Mouse (Mus musculus): Measurements from ENCODE around the gene Hoga1.

DNA sequence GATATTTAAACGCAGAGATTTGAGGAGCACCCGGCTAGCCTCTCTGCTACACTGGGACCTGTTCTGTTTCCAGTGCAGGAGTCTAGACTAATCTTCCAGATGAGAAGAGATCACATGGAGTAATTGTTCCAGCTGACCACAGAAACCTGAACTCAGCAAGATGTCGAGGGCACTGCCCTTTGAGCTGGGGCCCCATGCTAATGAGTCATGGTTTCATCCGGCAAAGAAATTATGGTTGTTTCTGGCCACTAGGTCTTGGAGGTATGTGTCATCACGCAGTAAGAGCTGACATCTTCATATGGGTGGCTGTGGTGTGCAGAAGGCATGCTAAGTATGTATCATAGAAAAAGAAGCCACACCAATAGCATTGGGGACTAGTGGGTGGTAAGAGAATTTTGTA lies 34.5 kb downstream of the Hoga1 start:
- TF ChIP-seq GATA1 (IDR thresholded peaks at IDR 0.05; ENCODE audit: borderline replicate concordance, low read length) (no peak), FLI1 (IDR thresholded peaks at IDR 0.05; ENCODE audit: low read length) (no peak)
